Mouse (Mus musculus): ENCODE results near the gene Slc47a2. TPM values are rescaled to one million over a fixed set of nuclear protein-coding genes. Genes with fewer than 3 reads are reported as not detected.
"Not testable (repeated sequence)": the region's sequence is repeated elsewhere in the genome, so short reads cannot be mapped to it uniquely, and the experiment has no call there.

Gene Slc47a2
- total RNA-seq, 2 experiments from 2014 or later = 0.12 to 0.18 TPM

GRCm38 (mm10) chr11:61346133-61346532 is 3.5 kb upstream of the Slc47a2 start:
- DNase-seq (ENCODE audit: low spot score in 2 of 2) = no peak

- no peak for DNase-seq (ENCODE audit: low spot score in 2 of 2)
Observed at GRCm38 (mm10) chr11:61341971-61342370, 689 bp downstream of the Slc47a2 start.

- no peak for DNase-seq (ENCODE audit: low spot score in 2 of 2)
Observed at GRCm38 (mm10) chr11:61341233-61341632, 1.4 kb downstream of the Slc47a2 start.

- DNase-seq (ENCODE audit: low spot score in 2 of 2) = no peak
Observed at GRCm38 (mm10) chr11:61340374-61340773, 2.3 kb downstream of the Slc47a2 start.

GRCm38 (mm10) chr11:61337586-61337985 is 5.1 kb downstream of the Slc47a2 start:
- no peak for DNase-seq (ENCODE audit: low spot score in 2 of 2)

GRCm38 (mm10) chr11:61320904-61321687 is 21.6 kb downstream of the Slc47a2 start:
- no peak for DNase-seq (ENCODE audit: low spot score in 2 of 2)

GRCm38 (mm10) chr11:61319923-61320567 is 22.6 kb downstream of the Slc47a2 start:
- no peak for DNase-seq (ENCODE audit: low spot score in 2 of 2)

GRCm38 (mm10) chr11:61319233-61319922 is 23.3 kb downstream of the Slc47a2 start:
- no peak for DNase-seq (ENCODE audit: low spot score in 2 of 2)

GRCm38 (mm10) chr11:61316864-61317263 is 25.8 kb downstream of the Slc47a2 start:
- no peak for DNase-seq (ENCODE audit: low spot score in 2 of 2)

GRCm38 (mm10) chr11:61310321-61310720 is 32.3 kb downstream of the Slc47a2 start:
- DNase-seq (ENCODE audit: low spot score in 2 of 2) = no peak

GRCm38 (mm10) chr11:61309831-61310230 is 32.8 kb downstream of the Slc47a2 start:
- DNase-seq (ENCODE audit: low spot score in 2 of 2) = no peak

- no peak for DNase-seq (ENCODE audit: low spot score in 2 of 2)
Observed at GRCm38 (mm10) chr11:61307795-61308194, 34.9 kb downstream of the Slc47a2 start.

- peak in 1 of 2 experiments; percentile 63 for DNase-seq (ENCODE audit: low spot score in 2 of 2)
Observed at GRCm38 (mm10) chr11:61305377-61305776, 37.3 kb downstream of the Slc47a2 start.

GRCm38 (mm10) chr11:61304535-61304934 is 38.1 kb downstream of the Slc47a2 start:
- not testable (repeated sequence) for DNase-seq (ENCODE audit: low spot score in 2 of 2)

GRCm38 (mm10) chr11:61300716-61301392 is 41.8 kb downstream of the Slc47a2 start:
- no peak for DNase-seq (ENCODE audit: low spot score in 2 of 2)

GRCm38 (mm10) chr11:61300205-61300604 is 42.5 kb downstream of the Slc47a2 start:
- no peak for DNase-seq (ENCODE audit: low spot score in 2 of 2)

GRCm38 (mm10) chr11:61297901-61298300 is 44.8 kb downstream of the Slc47a2 start:
- DNase-seq (ENCODE audit: low spot score in 2 of 2) = no peak

GRCm38 (mm10) chr11:61297326-61297725 is 45.3 kb downstream of the Slc47a2 start:
- no peak for DNase-seq (ENCODE audit: low spot score in 2 of 2)

GRCm38 (mm10) chr11:61296556-61296955 is 46.1 kb downstream of the Slc47a2 start:
- DNase-seq (ENCODE audit: low spot score in 2 of 2) = no peak

GRCm38 (mm10) chr11:61295556-61295955 is 47.1 kb downstream of the Slc47a2 start:
- no peak for DNase-seq (ENCODE audit: low spot score in 2 of 2)

GRCm38 (mm10) chr11:61294431-61294830 is 48.2 kb downstream of the Slc47a2 start:
- no peak for DNase-seq (ENCODE audit: low spot score in 2 of 2)
